Mouse (Mus musculus): ENCODE measurements around the gene Tnfsf18.

GRCm38 (mm10) chr1:161479854-161480253, 14.6 kb upstream of the Tnfsf18 start:
- no peak for TF ChIP-seq MAFK (IDR thresholded peaks at IDR 0.05; ENCODE audit: insufficient read depth, low read depth, low read length)
- no peak for TF ChIP-seq HCFC1 (IDR thresholded peaks at IDR 0.05; ENCODE audit: borderline replicate concordance, insufficient read depth, low read length)

Data from ES-E14 (cell line).